Mouse (Mus musculus) layer of hippocampus, postnatal 14 days (tissue): ENCODE results near the gene Chrdl1. TPM values are rescaled to one million over a fixed set of nuclear protein-coding genes. Genes with fewer than 3 reads are reported as not detected.

ENCODE experiments used
- DNase-seq, 2 experiments: peaks; one replicate each; pipeline ENCODE4 v3.0.0; 2021 to 2022; ENCODE audit warnings: low spot score in 2 of 2, mixed read lengths in 1 of 2
- long read RNA-seq, 2 experiments: library from polyadenylated mRNA; stranded (forward); transcript quantifications; one replicate each; pipeline ENCODE4 v2.0.0; 2021
- total RNA-seq, 2 experiments: library from RNA; stranded (reverse); gene quantifications; 2 replicates each; pipeline ENCODE4 v1.2.3; 2021

Chrdl1 gene
- 1 to 10 TPM; 2.2 to 2.7 TPM for total RNA-seq
- long read RNA-seq, experiment 1, partial matches to known transcripts = 0 of 1 reads
- long read RNA-seq, experiment 1, other reads (novel, unspliced or antisense) = 1 of 1 reads
- long read RNA-seq, experiment 2 = 0 reads

DNA sequence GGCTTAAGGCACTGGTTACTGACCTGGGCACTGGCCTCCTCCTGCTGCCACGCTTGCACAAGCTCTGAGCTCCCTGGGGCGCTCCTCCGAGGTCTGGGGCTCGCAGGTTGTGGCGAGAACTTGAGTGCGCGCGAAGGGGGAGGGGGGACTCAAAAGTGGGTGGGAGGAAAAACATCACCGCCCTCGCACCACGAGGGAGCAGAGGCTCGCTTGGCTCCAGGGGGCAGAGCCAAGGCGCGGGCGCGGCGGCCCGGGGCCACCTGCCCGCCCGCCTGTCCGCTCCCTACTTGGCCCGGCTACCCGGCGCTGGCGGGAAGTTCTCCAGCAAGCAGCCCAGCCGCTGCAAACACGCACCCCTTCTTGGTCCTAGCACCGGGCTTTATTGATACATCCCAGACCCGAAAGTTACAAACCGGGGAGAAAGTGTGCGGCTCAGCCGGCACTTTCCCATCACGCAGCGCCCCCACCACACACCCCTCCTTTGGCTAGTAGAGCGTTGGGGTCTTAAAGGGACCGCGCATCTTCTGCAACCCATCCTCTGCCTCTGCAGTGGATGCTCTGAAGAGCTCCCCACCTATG is at the start of gene Chrdl1:
Gene Chrdl1, minus strand, starts transcription at position 472 of the 579 bp plus-strand sequence.
- peak in 1 of 2 experiments; percentile 5 for DNase-seq

DNA sequence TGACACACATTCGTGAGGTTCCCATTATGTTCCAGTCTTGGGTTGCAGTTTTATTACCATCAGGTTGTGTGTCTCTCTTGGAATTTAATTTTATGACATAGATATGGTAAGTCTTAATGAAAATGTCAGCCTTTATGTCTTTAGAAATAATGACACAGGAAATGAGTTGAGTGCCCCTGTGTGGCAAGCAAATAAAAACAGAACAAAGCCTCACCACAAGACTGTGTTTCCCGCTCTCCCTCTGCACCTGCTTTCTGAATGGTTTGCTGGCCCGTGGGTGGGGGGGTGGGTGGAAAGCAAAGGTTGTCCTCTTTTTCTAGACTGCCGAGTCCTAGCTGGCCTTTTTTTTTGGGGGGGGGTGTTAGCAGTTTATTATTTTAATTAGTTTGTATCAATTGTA is 48.6 kb upstream of the Chrdl1 start:
- no peak for DNase-seq

DNA sequence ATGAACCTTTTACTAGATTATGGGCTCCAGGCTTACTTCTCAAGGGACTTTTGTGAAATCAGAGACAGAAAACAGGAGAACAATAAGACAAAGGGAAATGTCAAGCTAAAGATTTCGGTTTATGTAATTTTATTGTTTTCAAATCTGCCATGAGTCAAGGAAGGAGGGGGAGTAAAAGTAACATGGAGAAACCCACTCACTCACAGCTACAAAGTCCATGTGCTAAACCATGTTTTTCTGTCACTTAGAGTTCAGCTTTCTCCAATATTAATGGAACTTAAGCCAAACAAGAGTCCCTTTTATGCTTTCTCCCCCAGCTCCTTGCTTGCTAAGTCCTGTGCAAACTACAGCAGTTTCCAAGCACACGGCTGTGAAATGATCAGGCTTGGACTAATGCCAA is 10.5 kb upstream of the Chrdl1 start:
- DNase-seq = no peak

DNA sequence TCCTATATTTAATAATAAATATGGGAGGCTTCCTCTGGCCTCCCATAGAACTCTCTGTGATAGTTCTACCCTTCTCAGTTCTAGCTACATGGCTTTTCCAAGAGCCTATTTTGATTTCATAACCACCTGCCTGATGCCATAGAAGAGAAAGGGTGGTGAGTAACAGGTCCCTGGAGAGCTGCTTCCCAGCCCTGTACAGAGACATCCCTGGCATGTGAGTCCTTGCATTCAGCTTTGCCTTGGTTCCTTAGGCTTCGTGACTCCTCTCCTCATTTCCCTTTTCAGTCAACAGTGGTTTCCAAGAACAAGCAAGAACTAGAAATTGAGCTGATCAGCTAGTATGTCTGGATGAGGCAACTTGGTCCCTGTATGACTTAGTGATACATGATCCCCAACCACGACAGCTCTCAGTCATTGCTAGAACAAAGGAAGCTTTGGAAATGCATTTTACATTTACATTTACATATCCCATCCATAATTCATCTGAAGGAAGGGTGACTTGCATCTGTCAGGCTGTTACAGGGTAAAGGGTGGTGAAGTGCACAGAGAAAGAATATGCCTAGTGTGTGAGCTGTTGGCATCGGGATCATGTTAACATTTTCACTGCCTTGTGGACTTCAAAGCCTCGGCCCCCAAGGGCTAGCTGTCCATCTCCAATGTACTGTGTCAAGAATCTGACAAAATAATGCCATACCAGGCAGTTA is 27.7 kb downstream of the Chrdl1 start:
- DNase-seq = no peak

DNA sequence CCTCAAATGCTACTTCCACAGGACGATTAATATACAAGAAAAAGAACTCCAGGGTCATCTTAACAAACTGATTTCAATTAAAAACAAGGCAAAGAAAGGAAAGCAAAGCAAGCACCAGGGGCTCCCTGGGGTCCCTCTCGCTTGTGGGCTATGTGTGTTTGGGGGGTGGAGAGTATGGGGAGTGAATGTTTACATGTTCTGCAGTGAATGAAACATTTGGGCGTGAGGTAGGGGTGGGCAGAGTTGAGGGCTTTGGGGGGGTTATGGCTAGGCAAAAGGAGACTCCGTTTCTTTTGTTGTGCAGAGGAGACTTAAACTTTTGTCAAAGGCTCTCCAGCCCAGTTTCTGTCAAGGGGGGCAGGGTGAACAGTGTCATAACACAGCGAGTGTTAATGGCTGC is 46.8 kb downstream of the Chrdl1 start:
- no peak for DNase-seq

DNA sequence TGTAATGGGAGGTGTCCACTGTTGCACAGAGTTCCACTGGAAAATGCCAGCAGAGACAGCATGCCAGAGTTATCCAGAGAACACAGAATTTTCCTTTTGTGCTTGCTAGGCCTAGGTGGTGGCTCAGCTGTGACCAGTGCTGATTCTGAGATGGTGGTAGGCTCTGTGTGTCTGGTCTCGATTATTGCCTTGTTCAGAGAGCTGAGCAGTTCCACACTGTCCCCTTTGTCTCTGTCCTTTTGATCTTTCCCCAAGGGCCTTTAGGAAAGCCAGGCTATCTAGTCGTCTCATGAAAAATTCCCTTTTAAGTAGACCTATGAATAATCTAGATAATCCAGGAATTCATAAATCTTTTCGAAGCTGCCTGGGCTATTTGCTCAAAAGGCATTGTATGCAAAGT is 47.3 kb downstream of the Chrdl1 start:
- DNase-seq = no peak

DNA sequence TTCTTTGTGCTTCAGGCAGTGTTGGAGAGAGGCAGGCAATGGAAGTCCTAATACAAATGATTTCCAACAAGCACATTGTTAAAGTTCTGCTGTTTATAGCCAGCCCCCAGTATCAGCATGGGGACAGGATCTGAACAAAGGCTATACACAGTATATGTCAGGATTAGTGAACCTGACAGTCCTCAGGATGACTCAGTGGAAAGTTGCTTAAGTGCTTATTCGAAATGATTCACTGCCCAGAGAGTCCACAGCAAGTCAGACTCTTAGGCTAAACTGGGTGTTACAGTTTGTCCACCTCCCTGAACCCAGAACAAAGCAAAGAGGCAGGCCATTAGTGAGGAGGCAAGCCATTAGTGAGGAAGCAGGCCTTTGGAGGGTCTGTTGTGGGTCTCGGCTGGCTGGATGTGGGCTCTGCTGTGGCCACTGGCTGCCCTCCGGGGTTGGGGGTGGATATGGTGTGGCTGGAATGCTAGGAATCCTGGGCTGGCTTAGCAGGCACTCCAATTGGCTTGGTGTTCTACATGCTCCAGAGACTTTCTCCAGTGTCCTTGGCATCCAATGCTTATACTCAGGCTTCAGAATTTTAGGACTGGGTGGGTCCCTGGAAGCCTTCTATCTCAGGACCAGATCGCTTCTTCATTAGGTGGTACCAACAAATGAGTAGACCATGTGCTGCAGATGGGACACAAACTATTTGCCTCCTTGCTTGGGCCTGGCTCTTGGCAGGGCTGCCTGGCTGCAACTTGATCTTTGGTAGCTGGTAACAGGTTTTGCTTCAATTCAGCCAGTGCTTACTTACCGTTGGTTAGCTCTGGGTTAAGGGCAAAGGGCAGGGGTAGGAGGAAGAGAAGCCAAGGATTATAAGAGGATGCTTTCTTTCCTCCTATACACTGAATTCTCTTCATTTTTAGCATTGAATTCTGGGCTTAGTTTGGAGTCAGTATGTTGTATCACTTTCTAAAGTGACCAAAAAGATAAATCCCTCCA is 49.3 kb downstream of the Chrdl1 start:
- DNase-seq = no peak

DNA sequence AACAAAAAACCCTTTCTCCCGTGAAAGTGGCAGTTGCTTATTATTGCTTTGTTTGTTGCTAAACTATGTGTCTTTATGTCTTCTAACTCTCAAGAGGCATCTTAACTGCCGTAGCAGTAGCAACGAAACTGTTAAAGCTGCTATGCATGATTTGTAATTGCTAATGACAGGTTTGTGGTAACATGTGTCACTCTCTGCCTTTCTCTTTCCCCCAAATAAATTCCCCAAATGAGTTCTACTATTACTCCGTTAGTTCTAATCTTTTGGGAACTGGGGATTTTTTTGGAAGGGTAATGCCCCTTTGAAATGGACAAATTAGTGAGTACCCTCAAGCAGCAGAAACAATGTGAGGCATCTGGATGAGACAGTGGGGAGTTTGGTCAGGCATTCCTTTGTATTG is 55.9 kb downstream of the Chrdl1 start:
- DNase-seq = no peak

DNA sequence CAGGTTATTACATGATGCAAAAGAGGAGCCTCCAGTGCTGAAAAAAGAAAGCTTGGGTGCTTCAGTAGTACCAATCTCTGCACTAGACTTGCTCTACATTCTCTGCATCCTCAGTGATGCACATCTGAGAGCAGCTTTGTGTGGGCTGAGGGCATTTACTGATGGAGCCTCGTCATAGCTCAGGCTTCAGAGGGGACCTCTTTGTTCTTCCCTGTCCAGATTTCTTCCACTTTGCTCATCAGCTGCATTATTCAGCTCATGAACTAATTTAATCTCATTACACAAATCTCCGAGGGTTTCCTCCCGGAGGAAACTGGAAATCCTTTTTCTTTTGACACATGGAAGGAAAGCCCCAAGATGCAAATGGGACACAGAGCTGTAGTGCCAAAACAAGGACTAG is 56.5 kb downstream of the Chrdl1 start:
- DNase-seq = no peak

DNA sequence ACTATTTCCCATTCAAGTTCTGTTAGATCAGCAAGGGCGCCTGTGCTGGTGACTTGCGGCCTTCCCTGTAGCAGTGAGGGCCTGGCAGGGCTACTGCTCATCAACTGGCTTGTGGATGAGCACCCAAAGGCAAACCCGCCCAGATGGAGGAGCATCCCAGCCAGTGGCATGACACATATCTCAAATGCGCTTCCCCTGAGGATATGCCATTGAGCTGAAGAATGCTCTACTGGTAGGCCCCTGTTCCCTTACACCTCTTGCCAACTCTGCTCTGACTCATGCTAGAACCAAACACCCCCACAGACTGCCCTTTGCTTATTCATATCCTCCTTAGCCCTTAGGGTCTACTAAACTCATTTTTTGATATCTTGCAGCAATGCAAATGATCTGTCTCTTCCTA is 57.4 kb downstream of the Chrdl1 start:
- no peak for DNase-seq

DNA sequence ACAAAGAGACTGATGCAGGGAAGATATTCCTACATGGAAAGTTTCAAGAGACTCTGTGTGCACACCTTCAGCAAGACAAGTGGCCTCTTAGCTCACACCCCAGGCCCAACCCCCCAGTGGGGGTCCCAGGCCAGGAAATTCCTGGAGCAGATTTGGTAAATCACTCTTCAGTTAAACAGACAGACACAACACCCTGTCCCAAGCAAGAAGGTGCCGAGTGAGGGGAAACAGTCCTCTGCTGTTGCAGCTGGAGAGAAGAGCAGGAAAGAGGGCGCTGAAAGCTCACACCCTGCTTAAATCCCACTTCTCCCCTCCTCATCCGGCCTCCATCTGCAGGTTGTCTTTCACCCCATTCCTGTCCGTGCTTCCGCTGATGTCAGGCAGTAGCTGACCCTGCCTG is 58.2 kb downstream of the Chrdl1 start:
- no peak for DNase-seq

DNA sequence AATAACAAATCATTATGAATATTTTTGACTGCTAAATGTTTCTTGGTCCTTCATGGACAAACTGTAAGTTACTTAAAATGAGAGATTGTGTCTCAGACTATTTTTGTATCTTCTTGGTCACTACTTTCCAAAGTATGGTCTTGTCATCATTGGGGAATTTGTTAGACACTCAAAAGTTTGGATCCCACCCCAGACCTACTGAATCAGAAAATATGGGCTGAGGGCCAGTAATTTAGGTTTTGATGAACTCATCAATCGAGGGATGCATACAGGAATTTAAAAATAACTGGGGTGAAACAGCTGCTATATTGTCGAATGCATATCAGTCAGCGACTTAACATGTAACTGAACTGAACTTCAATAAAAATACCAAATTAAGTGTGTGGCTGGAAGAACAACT is 80.9 kb downstream of the Chrdl1 start:
- no peak for DNase-seq

DNA sequence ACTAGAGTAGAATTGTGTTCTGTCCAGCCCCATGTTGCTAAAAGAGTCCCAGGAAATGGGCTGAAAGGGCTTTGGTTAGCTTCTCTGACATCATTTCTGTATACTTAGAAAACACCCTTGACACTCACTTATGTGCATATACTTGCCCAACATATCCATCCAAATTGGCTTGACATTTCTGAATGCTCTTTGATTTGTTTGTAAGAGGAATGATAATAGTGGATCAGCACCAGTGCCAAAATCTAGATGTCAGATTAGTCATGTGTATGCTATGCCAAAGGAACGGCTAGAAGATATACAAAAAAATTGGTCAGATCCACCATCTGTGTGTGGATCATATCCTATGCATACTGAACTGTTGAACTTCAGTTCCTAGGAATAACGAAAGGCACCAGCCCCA is 99.3 kb downstream of the Chrdl1 start:
- DNase-seq = no peak

DNA sequence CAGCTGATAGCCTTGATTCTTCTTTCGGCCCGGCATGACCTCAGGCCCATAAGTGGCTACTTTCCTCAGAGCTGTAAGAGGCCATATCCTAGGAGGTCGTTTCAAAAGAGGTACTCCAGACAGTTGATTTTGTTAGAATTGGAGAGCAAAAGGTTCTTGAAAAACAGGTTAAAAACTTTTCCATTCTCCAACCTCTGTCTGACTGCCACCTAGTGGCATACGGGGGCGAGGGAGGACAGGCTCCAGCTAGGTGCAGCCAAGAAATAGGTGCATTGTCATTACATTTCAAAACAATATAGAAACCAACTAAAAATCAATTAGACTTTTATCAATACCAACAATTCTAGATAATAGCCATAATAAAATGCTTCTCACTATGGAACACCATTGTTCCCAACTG is 118.9 kb downstream of the Chrdl1 start:
- no peak for DNase-seq

DNA sequence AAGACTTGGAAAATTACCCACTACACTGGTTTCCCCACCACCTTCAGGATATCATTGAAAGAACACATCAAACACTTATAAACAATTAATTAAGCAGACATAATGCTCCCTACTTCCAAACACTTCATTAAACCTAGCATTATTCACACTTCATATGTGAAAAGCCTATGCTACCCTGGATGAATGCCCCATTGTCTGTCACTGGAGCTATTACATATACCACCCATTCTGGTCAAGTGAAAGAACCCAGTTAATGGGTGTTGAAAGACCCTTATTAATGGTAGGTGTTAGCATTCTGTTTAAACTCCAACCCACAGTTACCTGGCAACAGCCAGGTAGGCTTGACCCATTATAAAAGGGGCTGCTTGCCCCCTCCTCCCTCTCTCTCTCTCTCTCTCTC is 143.4 kb downstream of the Chrdl1 start:
- no peak for DNase-seq

Other genes starting within 250 kb of the Chrdl1 start
- 100 to 1,000 TPM; 142 to 143 TPM for gene Pak3, start 124.3 kb upstream of the Chrdl1 start, total RNA-seq